Mouse (Mus musculus) right cerebral cortex, postnatal 4 days (tissue): ENCODE data around the gene Kcnh8.
A peak's percentile ranks its signal among the peaks of the same experiment; 100 is the strongest.

Experiments
- DNase-seq: peaks from one replicate; pipeline ENCODE4 v3.0.0-alpha.2; 2022

Gene Kcnh8

GRCm38 (mm10) chr17:52873195-52873594, 270.7 kb downstream of the Kcnh8 start:
- no peak for DNase-seq

- DNase-seq: no peak
Measured at GRCm38 (mm10) chr17:52878964-52879363, 276.5 kb downstream of the Kcnh8 start.

GRCm38 (mm10) chr17:52880051-52880450, 277.5 kb downstream of the Kcnh8 start:
- peak; percentile 32 for DNase-seq

- no peak for DNase-seq
Measured at GRCm38 (mm10) chr17:52885210-52885609, 282.7 kb downstream of the Kcnh8 start.

GRCm38 (mm10) chr17:52920519-52921106, 318.1 kb downstream of the Kcnh8 start:
- peak; percentile 6 for DNase-seq

- DNase-seq: no peak
Measured at GRCm38 (mm10) chr17:52943966-52944365, 341.5 kb downstream of the Kcnh8 start.

GRCm38 (mm10) chr17:52972735-52973134, 370.2 kb downstream of the Kcnh8 start:
- DNase-seq: no peak

- no peak for DNase-seq
Measured at GRCm38 (mm10) chr17:52980958-52981357, 378.4 kb downstream of the Kcnh8 start.
